Mouse (Mus musculus): Measurements from ENCODE around the gene Wipi1.

DNA sequence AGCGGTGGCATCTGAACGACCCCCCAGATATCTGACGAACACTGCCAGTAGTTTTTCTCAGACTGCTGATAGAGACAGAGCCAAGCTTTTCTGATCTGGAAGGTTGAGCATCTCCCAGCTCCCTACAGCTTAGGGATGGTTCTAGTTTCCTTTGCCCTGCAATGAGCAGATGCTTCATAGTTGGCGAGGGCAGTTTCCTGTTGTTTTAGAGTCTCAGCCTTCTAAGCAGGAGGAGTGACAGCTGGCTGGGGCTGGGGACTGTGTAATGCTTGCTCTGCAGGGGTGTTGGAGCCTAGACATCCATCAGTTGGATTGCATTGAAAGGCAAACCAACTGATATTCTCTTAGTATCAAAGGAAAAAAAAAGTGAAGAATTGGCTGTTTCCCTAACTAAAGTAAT lies 81.7 kb downstream of the Wipi1 start:
- TF ChIP-seq CTCF (IDR thresholded peaks at IDR 0.05; ENCODE audit: extremely low read depth, insufficient read depth, insufficient read length, insufficient replicate concordance) = no peak
- TF ChIP-seq POLR2A (IDR thresholded peaks at IDR 0.05; ENCODE audit: low read depth, low read length) = no peak
